In genomic region chr5:142489955-142490707, GRCm38 (mm10) we compare ENCODE assay signal across 21 mouse cellular contexts. TPM values are rescaled to one million over a fixed set of nuclear protein-coding genes. Genes with fewer than 3 reads are reported as not detected.
DNase-seq lines count a peak whose midpoint lies in the region; ATAC-seq and TF ChIP-seq lines count a peak whose summit lies in the region.
"Had no signal": no experiment of that assay in that cellular context is flagged by ENCODE, and none has a peak within 500 bp of the region (broad histone marks: within the 10 kb centered on the region; RNA-seq: fewer than 3 reads in every experiment).

No protein-coding gene starts in this region.

- H3K9ac ChIP-seq in CH12.LX (ENCODE audit: insufficient read depth, low read depth) = no peak overlapping the region
- no peak overlapping the region for H3K9ac ChIP-seq in midbrain, embryonic 13.5 days (replicated peaks)
- H3K9ac ChIP-seq: embryonic facial prominence, embryonic 12.5 days; forebrain, embryonic 13.5 days; forebrain, embryonic 15.5 days; forebrain, postnatal 0 days had no signal

- DNase-seq in CH12.LX (ENCODE audit: extremely low read depth) = no peak
- DNase-seq in Muller cell, postnatal 12 days (ENCODE audit: inconsistent ontology term) = peak; percentile 59
- DNase-seq in left cerebral cortex, adult 8-10 months (ENCODE audit: low spot score in 2 of 2) = no peak
- DNase-seq in ovary, postnatal 10 days (ENCODE audit: low spot score) = no peak
- DNase-seq in adrenal gland, postnatal 10 days = no peak
- DNase-seq: adrenal gland, adult 2 months; adrenal gland, postnatal 14 days; cerebellum, adult 11-12 months; cerebellum, adult 2 months; cerebellum, adult 9-10 months; cerebellum, postnatal 10 days; cerebellum, postnatal 25 days; forebrain, postnatal 0 days had no signal

- no peaks in the 10 kb centered on the region for H3K79me2 ChIP-seq in CH12.LX (replicated peaks; ENCODE audit: control insufficient read depth, extremely low read depth, insufficient read depth, poor library complexity, severe bottlenecking)

- in situ Hi-C loops in CH12.LX (cut with MboI; ENCODE audit: low pct_ligation_motif_present, low pct_unique_long_range_greater_than_20kb, low sequenced_read_pairs) = loop anchor here (10.0 kb wide), 1 partner anchor 135 kb away; the partner anchor contains the start of gene Wipi2

- no peak for TF ChIP-seq POLR2A in CH12.LX (IDR thresholded peaks at IDR 0.05; ENCODE audit: low read depth, low read length)
- no peak for TF ChIP-seq POLR2A in embryonic fibroblast, embryonic 13.5 days (IDR thresholded peaks at IDR 0.05; ENCODE audit: low read depth, low read length)

- H3K36me3 ChIP-seq in CH12.LX (replicated peaks in 1 of 2; ENCODE audit: control insufficient read depth in 1 of 2, insufficient read depth in 1 of 2, low read length in 1 of 2) = no peaks in the 10 kb centered on the region
- H3K36me3 ChIP-seq in midbrain, embryonic 13.5 days = no peaks in the 10 kb centered on the region
- H3K36me3 ChIP-seq: embryonic facial prominence, embryonic 10.5 days; forebrain, embryonic 15.5 days; G1E had no signal

- H3K4me3 ChIP-seq in CH12.LX (replicated peaks in 1 of 3; ENCODE audit: low read depth in 2 of 3, low read length in 2 of 3, poor library complexity in 1 of 3) = no peak overlapping the region
- H3K4me3 ChIP-seq in embryonic fibroblast, embryonic 13.5 days (ENCODE audit: insufficient read depth, low read length) = no peak overlapping the region
- H3K4me3 ChIP-seq in midbrain, embryonic 13.5 days (replicated peaks) = no peak overlapping the region
- H3K4me3 ChIP-seq: embryonic facial prominence, embryonic 10.5 days; embryonic facial prominence, embryonic 12.5 days; erythroblast, embryonic 14.5 days; forebrain, embryonic 13.5 days; forebrain, embryonic 15.5 days had no signal

- dilution Hi-C loops in CH12.LX (cut with MboI; ENCODE audit: extremely low pct_ligation_motif_present, extremely low pct_unique_long_range_greater_than_20kb, low sequenced_read_pairs) = no loop called here

- 72% methylated on average over 9 of the region's 9 CpGs for WGBS in midbrain, embryonic 13.5 days

- H3K4me2 ChIP-seq in CH12.LX (ENCODE audit: insufficient read depth, low read depth, poor library complexity, severe bottlenecking) = no peak overlapping the region
- H3K4me2 ChIP-seq in midbrain, embryonic 13.5 days (replicated peaks) = no peak overlapping the region
- H3K4me2 ChIP-seq: embryonic facial prominence, embryonic 12.5 days; forebrain, embryonic 13.5 days; forebrain, embryonic 15.5 days had no signal

- no peak for TF ChIP-seq CTCF in CH12.LX (conservative IDR thresholded peaks at IDR 0.05 in 1 of 2, IDR thresholded peaks at IDR 0.05 in 1 of 2; ENCODE audit: low read depth in 2 of 2, low read length in 2 of 2)
- TF ChIP-seq CTCF in embryonic fibroblast, embryonic 13.5 days (IDR thresholded peaks at IDR 0.05; ENCODE audit: borderline replicate concordance, insufficient read depth, low read length) = no peak

- H3K4me1 ChIP-seq in CH12.LX (ENCODE audit: control insufficient read depth in 1 of 2, insufficient read depth in 2 of 2) = no peaks in the 10 kb centered on the region
- no peaks in the 10 kb centered on the region for H3K4me1 ChIP-seq in embryonic fibroblast, embryonic 13.5 days (ENCODE audit: control insufficient read depth, insufficient read depth, low read length)
- H3K4me1 ChIP-seq in midbrain, embryonic 13.5 days (replicated peaks) = peaks cover under 1% of the 10 kb centered on the region; the same call in 1 of the 2 replicates
- H3K4me1 ChIP-seq: forebrain, embryonic 15.5 days had no signal

- H3K9me3 ChIP-seq in CH12.LX (replicated peaks; ENCODE audit: low read length) = no peaks in the 10 kb centered on the region
- no peaks in the 10 kb centered on the region for H3K9me3 ChIP-seq in midbrain, embryonic 13.5 days
- H3K9me3 ChIP-seq: embryonic facial prominence, embryonic 10.5 days; embryonic facial prominence, embryonic 12.5 days; forebrain, embryonic 13.5 days; forebrain, embryonic 15.5 days; G1E had no signal

- no peak for TF ChIP-seq RAD21 in CH12.LX (IDR thresholded peaks at IDR 0.05; ENCODE audit: low read depth, low read length)

- no peak for ATAC-seq in midbrain, embryonic 13.5 days
- ATAC-seq: forebrain, embryonic 13.5 days; forebrain, embryonic 15.5 days; forebrain, postnatal 0 days had no signal

- H3K27me3 ChIP-seq in CH12.LX (replicated peaks) = peaks cover 88% of the 10 kb centered on the region
- H3K27me3 ChIP-seq in midbrain, embryonic 13.5 days = no peaks in the 10 kb centered on the region
- H3K27me3 ChIP-seq: embryonic facial prominence, embryonic 12.5 days; forebrain, embryonic 13.5 days; forebrain, embryonic 15.5 days had no signal

- no peak for TF ChIP-seq EP300 in CH12.LX (IDR thresholded peaks at IDR 0.05; ENCODE audit: low read length)

- no peak overlapping the region for H3K27ac ChIP-seq in CH12.LX (ENCODE audit: insufficient read depth, low read depth)
- H3K27ac ChIP-seq in embryonic fibroblast, embryonic 13.5 days (ENCODE audit: insufficient read depth, low read length) = peak overlapping the region; percentile 44
- no peak overlapping the region for H3K27ac ChIP-seq in midbrain, embryonic 13.5 days
- H3K27ac ChIP-seq: embryonic facial prominence, embryonic 10.5 days; embryonic facial prominence, embryonic 12.5 days; forebrain, embryonic 13.5 days; forebrain, embryonic 15.5 days had no signal

TF ChIP-seq in CH12.LX, 34 proteins besides CTCF, POLR2A, EP300 and RAD21:
- TF ChIP-seq NRF1 (IDR thresholded peaks at IDR 0.05; ENCODE audit: low read depth, low read length) (no peak), TBP (conservative IDR thresholded peaks at IDR 0.05; ENCODE audit: low read depth, low read length) (peak; percentile 81), MEF2A (IDR thresholded peaks at IDR 0.05; ENCODE audit: borderline replicate concordance, low read depth, low read length) (no peak), RCOR1 (conservative IDR thresholded peaks at IDR 0.05; ENCODE audit: low read depth, low read length) (no peak)

RNA-seq across cellular contexts. Expression of gene Ap5z1, which starts 26.4 kb away (rescaled TPM):
- 11.3 and 11.8 TPM in 2 replicates for total RNA-seq in CH12.LX (2012; rRNA removed)
- total RNA-seq in CH12.LX (2014; rRNA removed) = 3.1 and 4.0 TPM in 2 replicates
- polyA plus RNA-seq in CH12.LX (2012; ENCODE audit: insufficient read length, low read depth) = 12.8 and 18.7 TPM in 2 replicates
- 8.2 and 10.1 TPM in 2 replicates for polyA plus RNA-seq in embryonic fibroblast, embryonic 13.5 days (2011; ENCODE audit: insufficient read length, low read depth, missing spikeins)
- 10 to 100 TPM; 20.1 to 25.6 (median 25.1) TPM for total RNA-seq in left cerebral cortex, adult 8-10 months (2022)
- total RNA-seq in adrenal gland, postnatal 10 days (2021) = 10 to 100 TPM; 14.0 to 18.9 TPM
- polyA plus RNA-seq in midbrain, embryonic 13.5 days (2015; fragmentation: Nextera tagmentation; extraction: Ambion mirVana) = 14.3 and 14.8 TPM in 2 replicates

RNA-seq across cellular contexts. Expression of gene Papolb, which starts 39.7 kb away (rescaled TPM):
- not detected in 2 replicates for total RNA-seq in CH12.LX (2012; rRNA removed)
- total RNA-seq in CH12.LX (2014; rRNA removed) = not detected in 2 replicates
- not detected in 2 replicates for polyA plus RNA-seq in CH12.LX (2012; ENCODE audit: insufficient read length, low read depth)
- 0.37 and 0.42 TPM in 2 replicates for polyA plus RNA-seq in embryonic fibroblast, embryonic 13.5 days (2011; ENCODE audit: insufficient read length, low read depth, missing spikeins)
- under 1 TPM; 0.58 to 0.81 (median 0.66) TPM for total RNA-seq in left cerebral cortex, adult 8-10 months (2022)
- under 1 TPM; 0.21 to 0.27 TPM for total RNA-seq in adrenal gland, postnatal 10 days (2021)
- polyA plus RNA-seq in midbrain, embryonic 13.5 days (2015; fragmentation: Nextera tagmentation; extraction: Ambion mirVana) = 0.12 and 0.21 TPM in 2 replicates
- polyA plus RNA-seq: adrenal gland, adult 2 months; erythroblast, embryonic 14.5 days; G1E had no signal
